Mouse (Mus musculus): ENCODE results near the gene Nlgn3. TPM values are rescaled to one million over a fixed set of nuclear protein-coding genes. Genes with fewer than 3 reads are reported as not detected.

Gene Nlgn3
- total and polyA plus RNA-seq, 3 experiments = 0.04 to 0.76 (median 0.12) TPM

GRCm38 (mm10) chrX:101268025-101268754, 30.8 kb upstream of the Nlgn3 start, which contains the start of gene Il2rg (continued):
- TF ChIP-seq JUND (conservative IDR thresholded peaks at IDR 0.05; ENCODE audit: low read depth, low read length) (peak; percentile 61), MAX (IDR thresholded peaks at IDR 0.05; ENCODE audit: low read length) (peak; percentile 30; the same call in 1 of the 2 replicates), RAD21 (IDR thresholded peaks at IDR 0.05; ENCODE audit: low read depth, low read length) (no peak), HCFC1 (IDR thresholded peaks at IDR 0.05; ENCODE audit: low read depth, low read length) (peak; percentile 51; the same call in 1 of the 2 replicates), ZC3H11A (IDR thresholded peaks at IDR 0.05; ENCODE audit: low read depth, low read length) (no peak), CTCF (conservative IDR thresholded peaks at IDR 0.05 in 1 of 2, IDR thresholded peaks at IDR 0.05 in 1 of 2; ENCODE audit: low read depth in 2 of 2, low read length in 2 of 2) (no peak), UBTF (IDR thresholded peaks at IDR 0.05; ENCODE audit: low read depth, low read length) (no peak), E2F4 (IDR thresholded peaks at IDR 0.05; ENCODE audit: insufficient replicate concordance, low read depth, low read length) (no peak), BHLHE40 (IDR thresholded peaks at IDR 0.05; ENCODE audit: low read depth, low read length) (0 out of 2 replicates have a peak, but pooled peaks have one; percentile 18), MAZ (IDR thresholded peaks at IDR 0.05; ENCODE audit: low read depth, low read length) (peak; percentile 81; the same call in 1 of the 2 replicates), SMC3 (IDR thresholded peaks at IDR 0.05; ENCODE audit: low read depth, low read length) (no peak), TCF12 (IDR thresholded peaks at IDR 0.05; ENCODE audit: low read depth, low read length) (0 out of 2 replicates have a peak, but pooled peaks have one; percentile 52), SIN3A (IDR thresholded peaks at IDR 0.05; ENCODE audit: low read length) (peak; percentile 33; the same call in 1 of the 2 replicates), ZKSCAN1 (IDR thresholded peaks at IDR 0.05; ENCODE audit: borderline replicate concordance, low read depth, low read length) (no peak), PAX5 (IDR thresholded peaks at IDR 0.05; ENCODE audit: low read length) (no peak), ZMIZ1 (IDR thresholded peaks at IDR 0.05; ENCODE audit: low read depth, low read length) (no peak), CHD1 (IDR thresholded peaks at IDR 0.05; ENCODE audit: low read depth, low read length) (no peak)

GRCm38 (mm10) chrX:101268755-101269124, 30.2 kb upstream of the Nlgn3 start, which contains the start of gene Gm20489:
Gm20489 (minus strand) TSS chrX:101269023.
- TF ChIP-seq NRF1 (IDR thresholded peaks at IDR 0.05; ENCODE audit: low read depth, low read length) (no peak), UBTF (IDR thresholded peaks at IDR 0.05; ENCODE audit: low read depth, low read length) (no peak), MEF2A (IDR thresholded peaks at IDR 0.05; ENCODE audit: borderline replicate concordance, low read depth, low read length) (no peak), TCF12 (IDR thresholded peaks at IDR 0.05; ENCODE audit: low read depth, low read length) (no peak), USF2 (conservative IDR thresholded peaks at IDR 0.05; ENCODE audit: low read depth, low read length) (no peak), CTCF (conservative IDR thresholded peaks at IDR 0.05 in 1 of 2, IDR thresholded peaks at IDR 0.05 in 1 of 2; ENCODE audit: low read depth in 2 of 2, low read length in 2 of 2) (no peak), ZMIZ1 (IDR thresholded peaks at IDR 0.05; ENCODE audit: low read depth, low read length) (no peak)
- in situ Hi-C loops (cut with MboI; ENCODE audit: low pct_ligation_motif_present, low pct_unique_long_range_greater_than_20kb, low sequenced_read_pairs) = no loop called here
- peak within 1 kb of the TSS; percentile 64 to 88 (median 82) for H3K4me3 ChIP-seq (replicated peaks in 1 of 3; ENCODE audit: low read depth in 2 of 3, low read length in 2 of 3, poor library complexity in 1 of 3)
- peaks cover 28% of the 10 kb centered on the region for H3K79me2 ChIP-seq (replicated peaks; ENCODE audit: control insufficient read depth, extremely low read depth, insufficient read depth, poor library complexity, severe bottlenecking)
- H3K4me2 ChIP-seq (ENCODE audit: insufficient read depth, low read depth, poor library complexity, severe bottlenecking) = peak within 1 kb of the TSS; percentile 66; the same call in 1 of the 2 replicates
- dilution Hi-C loops (cut with MboI; ENCODE audit: extremely low pct_ligation_motif_present, extremely low pct_unique_long_range_greater_than_20kb, low sequenced_read_pairs) = no loop called here
- H3K27me3 ChIP-seq (replicated peaks) = no peaks in the 10 kb centered on the region
- H3K9ac ChIP-seq (ENCODE audit: insufficient read depth, low read depth) = peak within 1 kb of the TSS; percentile 97
- H3K4me1 ChIP-seq (ENCODE audit: control insufficient read depth in 1 of 2, insufficient read depth in 2 of 2) = peaks cover 2 to 43% of the 10 kb centered on the region in 2 experiments; a peak in 2 of 4 replicates
- H3K36me3 ChIP-seq (replicated peaks in 1 of 2; ENCODE audit: control insufficient read depth in 1 of 2, insufficient read depth in 1 of 2, low read length in 1 of 2) = peaks cover 21 to 26% of the 10 kb centered on the region in 2 experiments
- no peaks in the 10 kb centered on the region for H3K9me3 ChIP-seq (replicated peaks; ENCODE audit: low read length)
- DNase-seq (ENCODE audit: extremely low read depth) = no peak
- H3K27ac ChIP-seq (ENCODE audit: insufficient read depth, low read depth) = peak within 1 kb of the TSS; percentile 96
